Mouse (Mus musculus) cerebellum, adult 2 months (tissue): Measurements from ENCODE around the gene Rbm33.

Experiments used
- CTCF ChIP-seq: fragments of 200-500 bp; IDR thresholded peaks from 2 replicates; pipeline ENCODE4 v1.5.1; 2011; ENCODE audit warnings: low read depth, mild to moderate bottlenecking, control low read depth, low read length, moderate library complexity, borderline replicate concordance; ENCODE audit not compliant: insufficient read depth
- POLR2A ChIP-seq: fragments of 200-500 bp; IDR thresholded peaks from 2 replicates; pipeline ENCODE4 v1.6.1; 2011; ENCODE audit warnings: low read length, control low read depth, borderline replicate concordance; ENCODE audit not compliant: insufficient read depth

- TF ChIP-seq CTCF (no peak), POLR2A (no peak)
Measured at GRCm38 (mm10) chr5:28414076-28414475, 97.2 kb downstream of the Rbm33 start.
